Mouse (Mus musculus) embryonic facial prominence, embryonic 14.5 days (tissue): Measurements from ENCODE around the gene Rapgef4. TPM values are rescaled to one million over a fixed set of nuclear protein-coding genes. Genes with fewer than 3 reads are reported as not detected.

Experiments
- ATAC-seq: fragments of 200-750 bp; cut with Nextera tagmentation; 2 replicates; pipeline ENCODE4 v1.8.0; 2017; ENCODE audit warnings: low read depth, moderate number of reproducible peaks, moderate TSS enrichment
- DNase-seq: peaks from one replicate; pipeline ENCODE4 v3.0.0-alpha.2; 2015; ENCODE audit warnings: low spot score
- H3K27ac ChIP-seq: fragments of 300-500 bp; sonication (generic); replicated peaks from 2 replicates; pipeline ENCODE4 v1.5.1; 2014; ENCODE audit warnings: low read depth, mild to moderate bottlenecking, low read length, moderate library complexity
- H3K27me3 ChIP-seq: fragments of 300-500 bp; sonication (generic); replicated peaks from 2 replicates; pipeline ENCODE4 v1.6.1; 2014; ENCODE audit warnings: low read length; ENCODE audit not compliant: control insufficient read depth, insufficient read depth
- H3K36me3 ChIP-seq: fragments of 300-500 bp; sonication (generic); 2 replicates; pipeline ENCODE4 v1.6.1; 2014; ENCODE audit warnings: low read length, mixed read lengths; ENCODE audit not compliant: control insufficient read depth, insufficient read depth
- H3K4me1 ChIP-seq: fragments of 300-500 bp; sonication (generic); 2 replicates; pipeline ENCODE4 v1.6.1; 2014; ENCODE audit warnings: antibody characterized with exemption, low read length; ENCODE audit not compliant: control insufficient read depth, insufficient read depth
- H3K4me2 ChIP-seq: fragments of 300-500 bp; sonication (generic); 2 replicates; pipeline ENCODE4 v1.6.1; 2014; ENCODE audit warnings: low read depth, mild to moderate bottlenecking, low read length, moderate library complexity, mixed read lengths
- H3K4me3 ChIP-seq: fragments of 300-500 bp; sonication (generic); 2 replicates; pipeline ENCODE4 v1.5.1; 2014; ENCODE audit warnings: low read depth, mild to moderate bottlenecking, low read length
- H3K9ac ChIP-seq: fragments of 300-500 bp; sonication (generic); 2 replicates; pipeline ENCODE4 v1.6.1; 2014; ENCODE audit warnings: low read depth, mild to moderate bottlenecking, low read length, moderate library complexity, mixed read lengths
- H3K9me3 ChIP-seq: fragments of 300-500 bp; sonication (generic); 2 replicates; pipeline ENCODE4 v1.6.1; 2016; ENCODE audit warnings: low read length; ENCODE audit not compliant: control insufficient read depth
- WGBS: fragments of 180-500 bp; shearing (Covaris S2); extraction: QIAGEN DNeasy Blood & Tissue Kit; methylation state at CpG from one replicate; pipeline ENCODE4 v1.1.7; 2014; 5-methylcytosine and 5-hydroxymethylcytosine counted together
- polyA plus RNA-seq: library from polyadenylated mRNA; unstranded; fragments of >200 nt; fragmentation: Nextera tagmentation; extraction: Ambion mirVana; gene quantifications from 2 replicates; pipeline ENCODE4 v1.2.1, GENCODE M21; 2014

Rapgef4 gene
- polyA plus RNA-seq, 1 experiment from 2014 or later = 2.6 TPM

- ATAC-seq (no peak), DNase-seq (no peak)
- no peaks in the 10 kb centered on the region for H3K27me3 ChIP-seq
- 89% methylated on average over 3 of the region's 3 CpGs for WGBS
- peaks cover 3% of the 10 kb centered on the region; the same call in 1 of the 2 replicates for H3K4me1 ChIP-seq
- no peak overlapping the region for H3K9ac ChIP-seq
- no peak overlapping the region for H3K4me2 ChIP-seq
- no peak overlapping the region for H3K27ac ChIP-seq
- H3K36me3 ChIP-seq = no peaks in the 10 kb centered on the region
- no peaks in the 10 kb centered on the region for H3K9me3 ChIP-seq
- H3K4me3 ChIP-seq = no peak overlapping the region
These were observed 11.1 kb downstream of the Rapgef4 start for GRCm38 (mm10) chr2:71992129-71992528.

- Histone ChIP-seq H3K27me3 (no peaks in the 10 kb centered on the region), H3K27ac (no peak overlapping the region), H3K4me3 (no peak overlapping the region), H3K4me1 (no peaks in the 10 kb centered on the region), H3K36me3 (no peaks in the 10 kb centered on the region), H3K9me3 (no peaks in the 10 kb centered on the region), H3K9ac (no peak overlapping the region), H3K4me2 (no peak overlapping the region)
- WGBS = 84% methylated on average over 5 of the region's 5 CpGs
- ATAC-seq (no peak), DNase-seq (no peak)
These were observed 12.8 kb downstream of the Rapgef4 start for GRCm38 (mm10) chr2:71993729-71994423.

- Histone ChIP-seq H3K4me3 (no peak overlapping the region), H3K27me3 (no peaks in the 10 kb centered on the region), H3K9me3 (no peaks in the 10 kb centered on the region), H3K27ac (no peak overlapping the region), H3K4me1 (no peaks in the 10 kb centered on the region), H3K9ac (no peak overlapping the region), H3K36me3 (no peaks in the 10 kb centered on the region), H3K4me2 (no peak overlapping the region)
- WGBS = 90% methylated on average over 2 of the region's 2 CpGs
- ATAC-seq = no peak
- DNase-seq = no peak
These were observed 17.5 kb downstream of the Rapgef4 start for GRCm38 (mm10) chr2:71998531-71998930.

- H3K27ac ChIP-seq = no peak overlapping the region
- ATAC-seq (no peak), DNase-seq (peak; percentile 13)
- no peaks in the 10 kb centered on the region for H3K4me1 ChIP-seq
- H3K4me3 ChIP-seq = no peak overlapping the region
- no peaks in the 10 kb centered on the region for H3K27me3 ChIP-seq
- H3K4me2 ChIP-seq = no peak overlapping the region
- no peak overlapping the region for H3K9ac ChIP-seq
- WGBS = 83% methylated on average over 2 of the region's 2 CpGs
- no peaks in the 10 kb centered on the region for H3K9me3 ChIP-seq
- H3K36me3 ChIP-seq = no peaks in the 10 kb centered on the region
These were observed 19.1 kb downstream of the Rapgef4 start for GRCm38 (mm10) chr2:72000102-72000501.

GRCm38 (mm10) chr2:72002843-72003370 is 21.9 kb downstream of the Rapgef4 start:
- no peak overlapping the region for H3K4me3 ChIP-seq
- H3K4me1 ChIP-seq = no peaks in the 10 kb centered on the region
- H3K27me3 ChIP-seq = no peaks in the 10 kb centered on the region
- no peaks in the 10 kb centered on the region for H3K9me3 ChIP-seq
- H3K27ac ChIP-seq = no peak overlapping the region
- H3K36me3 ChIP-seq = no peaks in the 10 kb centered on the region
- H3K4me2 ChIP-seq = no peak overlapping the region
- 80% methylated on average over 5 of the region's 5 CpGs for WGBS
- ATAC-seq = no peak
- H3K9ac ChIP-seq = no peak overlapping the region
- no peak for DNase-seq

- Histone ChIP-seq H3K4me2 (no peak overlapping the region), H3K4me1 (no peaks in the 10 kb centered on the region), H3K27ac (no peak overlapping the region), H3K9me3 (0 out of 2 replicates have a peak, but pooled peaks cover under 1% of the 10 kb centered on the region), H3K27me3 (no peaks in the 10 kb centered on the region), H3K36me3 (no peaks in the 10 kb centered on the region), H3K9ac (no peak overlapping the region), H3K4me3 (no peak overlapping the region)
- DNase-seq (no peak), ATAC-seq (no peak)
- 88% methylated on average over 13 of the region's 13 CpGs for WGBS
These were observed 22.9 kb downstream of the Rapgef4 start for GRCm38 (mm10) chr2:72003756-72004525.

GRCm38 (mm10) chr2:72005051-72005450 is 24.0 kb downstream of the Rapgef4 start:
- no peak overlapping the region for H3K9ac ChIP-seq
- no peaks in the 10 kb centered on the region for H3K27me3 ChIP-seq
- no peak for DNase-seq
- 0 out of 2 replicates have a peak, but pooled peaks cover 3% of the 10 kb centered on the region for H3K9me3 ChIP-seq
- no peak overlapping the region for H3K4me2 ChIP-seq
- no peak for ATAC-seq
- H3K4me3 ChIP-seq = no peak overlapping the region
- H3K4me1 ChIP-seq = no peaks in the 10 kb centered on the region
- WGBS = 72% methylated on average over 16 of the region's 16 CpGs
- H3K27ac ChIP-seq = no peak overlapping the region
- no peaks in the 10 kb centered on the region for H3K36me3 ChIP-seq

- DNase-seq = peak; percentile 32
- no peaks in the 10 kb centered on the region for H3K4me1 ChIP-seq
- H3K4me2 ChIP-seq = no peak overlapping the region
- H3K27me3 ChIP-seq = no peaks in the 10 kb centered on the region
- H3K9me3 ChIP-seq = 0 out of 2 replicates have a peak, but pooled peaks cover 3% of the 10 kb centered on the region
- H3K9ac ChIP-seq = no peak overlapping the region
- no peaks in the 10 kb centered on the region for H3K36me3 ChIP-seq
- H3K27ac ChIP-seq = no peak overlapping the region
- no peak for ATAC-seq
- WGBS = 61% methylated on average over 3 of the region's 3 CpGs
- H3K4me3 ChIP-seq = no peak overlapping the region
These were observed 28.6 kb downstream of the Rapgef4 start for GRCm38 (mm10) chr2:72009446-72010218.
